Mouse (Mus musculus) embryonic fibroblast, embryonic 13.5 days (primary cell): ENCODE data around the gene F12.

Experiments used
- CTCF ChIP-seq: IDR thresholded peaks from 2 replicates; pipeline ENCODE4 v1.5.1; 2011; ENCODE audit warnings: mild to moderate bottlenecking, control low read depth, low read length, moderate library complexity, borderline replicate concordance; ENCODE audit not compliant: insufficient read depth
- POLR2A ChIP-seq: IDR thresholded peaks from 2 replicates; pipeline ENCODE4 v1.6.1; 2011; ENCODE audit warnings: low read depth, mild to moderate bottlenecking, control low read depth, low read length, moderate library complexity

DNA sequence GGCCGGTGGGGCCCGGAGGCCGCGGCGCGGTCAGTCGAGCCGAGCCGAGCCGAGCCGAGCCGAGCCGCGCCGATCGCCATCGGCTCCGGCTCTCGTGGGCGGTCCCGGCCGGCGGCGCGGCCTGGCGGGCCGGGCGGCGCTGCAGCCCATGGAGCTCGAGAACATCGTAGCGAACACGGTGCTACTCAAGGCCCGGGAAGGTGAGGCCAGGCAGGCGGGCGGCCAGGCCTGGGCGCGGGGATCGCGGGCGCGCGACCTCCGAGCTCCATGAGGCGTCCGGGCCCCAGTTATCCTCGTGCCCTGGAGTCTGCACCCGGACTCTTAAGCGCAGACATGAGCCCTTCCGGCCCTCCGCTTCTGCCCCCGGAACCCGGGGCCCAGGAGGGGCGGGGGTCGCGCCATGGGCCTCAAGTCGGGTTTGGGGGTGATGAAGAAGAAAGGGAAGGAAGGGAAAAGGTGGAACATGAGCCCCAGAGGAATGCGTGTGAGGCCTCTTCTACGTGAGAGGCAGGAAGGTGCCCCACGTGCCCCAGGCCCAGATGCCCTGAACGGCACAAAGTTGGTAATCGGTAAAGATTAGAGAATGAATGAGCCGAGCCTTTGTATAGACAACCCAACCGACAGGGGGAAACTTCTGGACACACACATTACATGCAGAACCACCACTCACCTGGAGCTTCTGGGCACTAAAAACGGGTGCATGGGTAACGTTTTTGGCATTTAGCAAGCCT, 18.9 kb upstream of the F12 start:
- no peak for TF ChIP-seq CTCF
- no peak; the same call in 1 of the 2 replicates for TF ChIP-seq POLR2A
